ENCODE assay signal across 8 mouse cellular contexts in the genomic region with DNA sequence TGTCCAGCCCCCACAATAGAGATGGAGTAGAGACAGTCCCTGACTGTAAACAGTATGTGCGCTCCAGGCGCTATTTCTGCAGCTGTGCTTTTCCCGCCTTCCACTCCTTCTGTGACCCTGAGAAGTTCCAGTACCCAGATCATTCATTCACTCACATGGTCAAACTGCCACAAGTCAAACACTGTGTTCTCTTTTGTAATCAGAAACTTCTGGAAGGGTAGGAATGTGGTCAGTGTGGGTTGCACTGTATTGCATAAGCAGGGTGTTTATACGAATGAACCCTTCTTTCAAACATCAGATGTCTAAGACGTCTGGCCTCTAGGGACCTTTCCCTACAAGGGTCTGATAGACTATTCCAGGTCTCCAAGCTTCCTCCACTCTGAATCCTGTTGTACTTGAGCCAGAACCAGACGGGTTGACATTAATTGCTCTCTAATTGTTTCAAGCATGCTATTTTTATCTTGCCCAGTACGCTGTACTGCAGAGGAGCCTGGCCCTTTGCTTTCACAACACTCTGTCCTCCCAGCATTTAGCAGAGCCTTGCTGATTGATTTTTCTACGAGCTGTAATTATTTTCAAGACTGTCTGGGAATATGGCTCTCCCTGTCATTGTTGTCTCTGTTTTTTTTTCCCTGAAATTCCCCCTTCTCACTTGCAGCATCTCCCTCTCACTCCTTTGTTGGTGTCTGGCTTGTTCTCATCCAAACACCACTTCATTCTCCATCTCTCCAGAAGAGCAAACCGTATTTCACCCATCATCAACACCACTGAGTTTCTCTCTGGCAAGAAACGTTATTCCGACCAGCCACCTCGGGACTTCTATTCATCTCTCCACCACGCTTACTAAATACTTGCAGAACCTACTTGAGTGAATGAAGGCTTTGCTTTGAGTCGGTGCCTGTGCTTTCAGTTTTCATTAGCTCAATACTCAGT. TPM values are rescaled to one million over a fixed set of nuclear protein-coding genes. Genes with fewer than 3 reads are reported as not detected.
DNase-seq lines count a peak whose midpoint lies in the region; ATAC-seq lines count a peak whose summit lies in the region.

No protein-coding gene starts in this region.

- 0 out of 2 replicates have a peak, but pooled peaks cover 3% of the 10 kb centered on the region for H3K4me1 ChIP-seq in intestine, embryonic 16.5 days (ENCODE audit: control insufficient read depth, insufficient read depth, low read length)

- DNase-seq in embryo, embryonic 11 days, result peak; percentile 13
- DNase-seq in embryo, embryonic 9.5 days (ENCODE audit: extremely low spot score), result no peak
- peak; percentile 83 for DNase-seq in NIH3T3 (ENCODE audit: low read depth)
- peak; percentile 9 for DNase-seq in mesoderm, embryonic 11.5 days (ENCODE audit: low read depth, low spot score)
- DNase-seq in left cerebral cortex, adult 11 months (ENCODE audit: low spot score), result no peak
- no peak for DNase-seq in gastrocnemius, postnatal 14 days

- H3K36me3 ChIP-seq in intestine, embryonic 16.5 days (ENCODE audit: control insufficient read depth, insufficient read depth, low read length), result no peaks in the 10 kb centered on the region

- intact Hi-C loops in gastrocnemius, postnatal 14 days (cut with DNase I; ENCODE audit: low total_unique reads), result no loop called here

- no peak overlapping the region for H3K4me2 ChIP-seq in intestine, embryonic 16.5 days (ENCODE audit: low read depth, low read length)

- ATAC-seq in granulocyte monocyte progenitor cell, adult 5-6 weeks (replicated peaks; ENCODE audit: poor library complexity, severe bottlenecking), result peak; percentile 75
- peak; percentile 76 for ATAC-seq in intestine, embryonic 16.5 days

- no peak overlapping the region for H3K4me3 ChIP-seq in intestine, embryonic 16.5 days (ENCODE audit: low read length)

- H3K9ac ChIP-seq in intestine, embryonic 16.5 days (ENCODE audit: low read depth, low read length), result no peak overlapping the region

- no peaks in the 10 kb centered on the region for H3K27me3 ChIP-seq in intestine, embryonic 16.5 days (replicated peaks; ENCODE audit: control insufficient read depth, insufficient read depth, low read length)

- peak overlapping the region; percentile 23 for H3K27ac ChIP-seq in intestine, embryonic 16.5 days (ENCODE audit: low read length)

- H3K9me3 ChIP-seq in intestine, embryonic 16.5 days (ENCODE audit: control insufficient read depth, low read length), result no peaks in the 10 kb centered on the region

- 36% methylated on average over 14 of the region's 14 CpGs for WGBS in intestine, embryonic 16.5 days

RNA-seq across cellular contexts. Expression of a gene that starts 44.1 kb away (rescaled TPM):
- total RNA-seq in granulocyte monocyte progenitor cell, adult 5-6 weeks (2014; fragmentation: Nextera tagmentation), result 18.5 and 25.8 TPM in 2 replicates
- 5.3 and 8.1 TPM in 2 replicates for total RNA-seq in granulocyte monocyte progenitor cell, adult 5-6 weeks (2017)
- 4.9 and 6.0 TPM in 2 replicates for polyA plus RNA-seq in intestine, embryonic 16.5 days (2015; fragmentation: Nextera tagmentation; extraction: Ambion mirVana)
- 10 to 100 TPM; 15.9 to 30.2 TPM for total RNA-seq in gastrocnemius, postnatal 14 days (2021)

Comparison
In these comparisons a context has a peak if more than half of its experiments do, and no peak if none do; other contexts are left out.
1. DNase-seq: peak in embryo, embryonic 11 days (single experiment), NIH3T3 (single experiment) and mesoderm, embryonic 11.5 days (single experiment); none in embryo, embryonic 9.5 days (single experiment), left cerebral cortex, adult 11 months (single experiment) and gastrocnemius, postnatal 14 days (single experiment).